ENCODE assay signal across 9 mouse cellular contexts in genomic region chr6:86816586-86816985, GRCm38 (mm10). TPM values are rescaled to one million over a fixed set of nuclear protein-coding genes. Genes with fewer than 3 reads are reported as not detected.
A peak's percentile ranks its signal among the peaks of the same experiment; 100 is the strongest.
DNase-seq lines count a peak whose midpoint lies in the region; ATAC-seq and TF ChIP-seq lines count a peak whose summit lies in the region.
"Had no signal": no experiment of that assay in that cellular context is flagged by ENCODE, and none has a peak within 500 bp of the region (broad histone marks: within the 10 kb centered on the region; RNA-seq: fewer than 3 reads in every experiment).

No protein-coding gene starts in this region.

- H3K4me3 ChIP-seq in cerebellum, adult 2 months (replicated peaks; ENCODE audit: insufficient read depth, low read depth, low read length) = no peak overlapping the region
- H3K4me3 ChIP-seq in testis, adult 2 months (ENCODE audit: control insufficient read depth, low read depth, low read length) = no peak overlapping the region
- no peak overlapping the region for H3K4me3 ChIP-seq in heart, postnatal 0 days (ENCODE audit: low read depth, low read length)
- H3K4me3 ChIP-seq: hindbrain, embryonic 15.5 days had no signal

- TF ChIP-seq POLR2A in cerebellum, adult 2 months (IDR thresholded peaks at IDR 0.05; ENCODE audit: borderline replicate concordance, insufficient read depth, low read length) = no peak
- no peak for TF ChIP-seq POLR2A in testis, adult 2 months (IDR thresholded peaks at IDR 0.05; ENCODE audit: control insufficient read depth, low read depth, low read length)

- no peak for TF ChIP-seq EP300 in heart, postnatal 0 days (IDR thresholded peaks at IDR 0.05; ENCODE audit: low read depth)

- 33% methylated on average over 8 of the region's 8 CpGs for WGBS in cerebellum, adult 2 months
- WGBS in heart, postnatal 0 days = 6% methylated on average over 8 of the region's 8 CpGs

- H3K36me3 ChIP-seq in testis, adult 2 months (ENCODE audit: control insufficient read depth, insufficient read depth, low read length) = no peaks in the 10 kb centered on the region
- H3K36me3 ChIP-seq in heart, postnatal 0 days (replicated peaks; ENCODE audit: control insufficient read depth, insufficient read depth, low read length) = no peaks in the 10 kb centered on the region
- H3K36me3 ChIP-seq: hindbrain, embryonic 15.5 days had no signal

- no peak for ATAC-seq in cerebellum, adult (ENCODE audit: insufficient number of reproducible peaks, low FRiP score, low TSS enrichment)
- peak; percentile 73 for ATAC-seq in heart, postnatal 0 days (ENCODE audit: insufficient read depth, low read depth)
- ATAC-seq in megakaryocyte-erythroid progenitor cell, adult 5-6 weeks (replicated peaks; ENCODE audit: low FRiP score, low TSS enrichment, poor library complexity, severe bottlenecking) = peak; percentile 42; the same call in 1 of the 2 replicates
- no peak for ATAC-seq in monocyte, adult 5-6 weeks (replicated peaks; ENCODE audit: insufficient number of reproducible peaks, low FRiP score, low TSS enrichment, poor library complexity, severe bottlenecking)

- TF ChIP-seq CTCF in cerebellum, adult 2 months (IDR thresholded peaks at IDR 0.05; ENCODE audit: borderline replicate concordance, insufficient read depth, low read depth, low read length) = peak; percentile 46; the same call in 1 of the 2 replicates
- peak; percentile 10; the same call in 1 of the 2 replicates for TF ChIP-seq CTCF in testis, adult 2 months (IDR thresholded peaks at IDR 0.05; ENCODE audit: control insufficient read depth, insufficient read depth, insufficient replicate concordance, low read depth, low read length)
- peak; percentile 73 for TF ChIP-seq CTCF in heart, postnatal 0 days (IDR thresholded peaks at IDR 0.05; ENCODE audit: low read depth)

- no peak overlapping the region for H3K27ac ChIP-seq in cerebellum, adult 2 months (ENCODE audit: insufficient read depth, low read length)
- no peak overlapping the region for H3K27ac ChIP-seq in testis, adult 2 months (ENCODE audit: control insufficient read depth, insufficient read depth, low read depth, low read length)
- H3K27ac ChIP-seq in heart, postnatal 0 days (ENCODE audit: low read depth) = peak overlapping the region; percentile 51; the same call in 1 of the 2 replicates
- H3K27ac ChIP-seq: hindbrain, embryonic 15.5 days had no signal

- DNase-seq in cerebellum, adult 2 months = peak; percentile 27 to 51
- no peak for DNase-seq in testis, postnatal 14 days (ENCODE audit: low spot score)
- peak; percentile 84 for DNase-seq in heart, postnatal 0 days (ENCODE audit: low spot score)
- no peak for DNase-seq in right cerebral cortex, postnatal 4 days

- H3K9me3 ChIP-seq in heart, postnatal 0 days (replicated peaks; ENCODE audit: control insufficient read depth, low read length) = no peaks in the 10 kb centered on the region
- H3K9me3 ChIP-seq: hindbrain, embryonic 15.5 days had no signal

- H3K4me2 ChIP-seq in heart, postnatal 0 days (ENCODE audit: low read depth, low read length) = no peak overlapping the region
- H3K4me2 ChIP-seq: hindbrain, embryonic 15.5 days had no signal

- H3K9ac ChIP-seq in heart, postnatal 0 days (replicated peaks; ENCODE audit: low read depth, low read length) = no peak overlapping the region
- H3K9ac ChIP-seq: hindbrain, embryonic 15.5 days had no signal

- H3K27me3 ChIP-seq in cerebellum, adult 2 months (ENCODE audit: control insufficient read depth, insufficient read depth, low read length) = no peaks in the 10 kb centered on the region
- no peaks in the 10 kb centered on the region for H3K27me3 ChIP-seq in testis, adult 2 months (ENCODE audit: control insufficient read depth, insufficient read depth, low read length)
- no peaks in the 10 kb centered on the region for H3K27me3 ChIP-seq in heart, postnatal 0 days (ENCODE audit: control insufficient read depth, insufficient read depth, low read length)
- H3K27me3 ChIP-seq: hindbrain, embryonic 15.5 days had no signal

- peaks cover 10% of the 10 kb centered on the region for H3K4me1 ChIP-seq in cerebellum, adult 2 months (ENCODE audit: control insufficient read depth, insufficient read depth, low read length)
- peaks cover 5% of the 10 kb centered on the region; the same call in 1 of the 2 replicates for H3K4me1 ChIP-seq in testis, adult 2 months (ENCODE audit: control insufficient read depth, insufficient read depth, low read length)
- no peaks in the 10 kb centered on the region for H3K4me1 ChIP-seq in heart, postnatal 0 days (ENCODE audit: control insufficient read depth, insufficient read depth)

RNA-seq across cellular contexts. Expression of gene Anxa4, which starts 23.2 kb away (rescaled TPM):
- polyA plus RNA-seq in cerebellum, adult 2 months (2012; rRNA removed) = 7.3 and 8.1 TPM in 2 replicates
- polyA plus RNA-seq in testis, adult 2 months (2012; rRNA removed) = 5.7 and 6.7 TPM in 2 replicates
- 23.7 and 26.7 TPM in 2 replicates for total RNA-seq in heart, postnatal 0 days (2014; rRNA removed; ENCODE audit: low replicate concordance)
- 25.3 and 26.1 TPM in 2 replicates for polyA plus RNA-seq in heart, postnatal 0 days (2015; fragmentation: Nextera tagmentation; extraction: Ambion mirVana)
- total RNA-seq in megakaryocyte-erythroid progenitor cell, adult 5-6 weeks (2014; fragmentation: Nextera tagmentation) = 8.7 and 10.9 TPM in 2 replicates
- 15.2 and 19.4 TPM in 2 replicates for total RNA-seq in megakaryocyte-erythroid progenitor cell, adult 5-6 weeks (2017)
- 28.8 to 34.7 TPM (median 33.1 TPM) in 3 replicates for total RNA-seq in monocyte, adult 5-6 weeks (2017)

RNA-seq across cellular contexts. Expression of gene Aak1, which starts 32.7 kb away (rescaled TPM):
- 152 and 165 TPM in 2 replicates for polyA plus RNA-seq in cerebellum, adult 2 months (2012; rRNA removed)
- 43.4 and 61.2 TPM in 2 replicates for polyA plus RNA-seq in testis, adult 2 months (2012; rRNA removed)
- 24.9 and 46.7 TPM in 2 replicates for total RNA-seq in heart, postnatal 0 days (2014; rRNA removed; ENCODE audit: low replicate concordance)
- polyA plus RNA-seq in heart, postnatal 0 days (2015; fragmentation: Nextera tagmentation; extraction: Ambion mirVana) = 9.2 and 10.0 TPM in 2 replicates
- total RNA-seq in megakaryocyte-erythroid progenitor cell, adult 5-6 weeks (2014; fragmentation: Nextera tagmentation) = 23.7 and 33.3 TPM in 2 replicates
- 7.0 and 7.9 TPM in 2 replicates for total RNA-seq in megakaryocyte-erythroid progenitor cell, adult 5-6 weeks (2017)
- 9.6 to 28.7 TPM (median 14.5 TPM) in 3 replicates for total RNA-seq in monocyte, adult 5-6 weeks (2017)

Comparison
In these comparisons a context has a peak if more than half of its experiments do, and no peak if none do; other contexts are left out.
1. DNase-seq: peak in cerebellum, adult 2 months (2 of 2) and heart, postnatal 0 days (single experiment); none in testis, postnatal 14 days (single experiment) and right cerebral cortex, postnatal 4 days (single experiment).
2. CTCF ChIP-seq: peak in every context shown above with its lines; median percentile 73 in heart, postnatal 0 days; 46 in cerebellum, adult 2 months; 10 in testis, adult 2 months.
3. ATAC-seq: peak in heart, postnatal 0 days (single experiment) and megakaryocyte-erythroid progenitor cell, adult 5-6 weeks (single experiment); none in cerebellum, adult (single experiment) and monocyte, adult 5-6 weeks (single experiment).